Mouse (Mus musculus) C3H10T1/2 (cell line): ENCODE measurements around the gene Wdr54. TPM values are rescaled to one million over a fixed set of nuclear protein-coding genes. Genes with fewer than 3 reads are reported as not detected.

Source experiments
- polyA plus RNA-seq, 2 experiments: library from polyadenylated mRNA; unstranded; fragments of >200 nt; fragmentation: generic; extraction: Trizol; gene quantifications; one replicate each; pipeline ENCODE4 v1.2.1; 2012; ENCODE audit warnings: missing spikeins in 2 of 2

Gene Wdr54
- polyA plus RNA-seq = 1 to 10 TPM; 6.6 to 10.0 TPM

GRCm38 (mm10) chr6:83156259-83156684 is at the start of gene Wdr54, which contains the start of gene 1700003E16Rik:
Gene Wdr54, minus strand, starts transcription at chr6:83156397.
Gene 1700003E16Rik, plus strand, starts transcription at chr6:83156404.

GRCm38 (mm10) chr6:83165607-83166242 is 9.5 kb upstream of the Wdr54 start, which contains the start of gene Dctn1:
Gene Dctn1, plus strand, starts transcription at chr6:83165920.

GRCm38 (mm10) chr6:83134951-83135513 is 21.2 kb downstream of the Wdr54 start, which contains the start of gene Rtkn:
Gene Rtkn, plus strand, starts transcription at chr6:83135463.

GRCm38 (mm10) chr6:83125331-83125730 is 30.9 kb downstream of the Wdr54 start, which contains the start of gene Ino80b:
Gene Ino80b, minus strand, starts transcription at chr6:83125431.

GRCm38 (mm10) chr6:83120930-83121862 is 35.0 kb downstream of the Wdr54 start, which contains the start of gene Wbp1:
Gene Wbp1, minus strand, starts transcription at chr6:83121559.

GRCm38 (mm10) chr6:83115011-83115671 is 41.1 kb downstream of the Wdr54 start, which contains the start of gene Mogs:
Gene Mogs, plus strand, starts transcription at chr6:83115496.

GRCm38 (mm10) chr6:83108762-83109668 is 47.2 kb downstream of the Wdr54 start, which contains the start of gene Mrpl53:
Gene Mrpl53, plus strand, starts transcription at chr6:83109040.

GRCm38 (mm10) chr6:83101316-83101687 is 54.9 kb downstream of the Wdr54 start, which contains the start of the genes Ccdc142 and Gm42688:
Gene Ccdc142, plus strand, starts transcription at chr6:83101601.
Gene Gm42688, plus strand, starts transcription at chr6:83101617.

Other genes starting within 250 kb of the Wdr54 start
- gene Sema4f, start 216.6 kb downstream of the Wdr54 start, polyA plus RNA-seq = not detected
- 1 to 10 TPM; 1.2 to 8.0 TPM for gene M1ap, start 209.5 kb downstream of the Wdr54 start, polyA plus RNA-seq
- 10 to 100 TPM; 32.8 to 94.4 TPM for gene Dok1, start 122.9 kb downstream of the Wdr54 start, polyA plus RNA-seq
- 10 to 100 TPM; 24.3 to 39.1 TPM for gene Loxl3, start 122.2 kb downstream of the Wdr54 start, polyA plus RNA-seq
- gene Aup1, start 101.9 kb downstream of the Wdr54 start, polyA plus RNA-seq = 100 to 1,000 TPM; 171 to 221 TPM
- gene Htra2, start 101.1 kb downstream of the Wdr54 start, polyA plus RNA-seq = 10 to 100 TPM; 41.6 to 88.1 TPM
- gene Dqx1, start 98.6 kb downstream of the Wdr54 start, polyA plus RNA-seq = under 1 TPM; 0.07 to 0.87 TPM
- under 1 TPM; 0.18 to 0.23 TPM for gene Tlx2, start 86.1 kb downstream of the Wdr54 start, polyA plus RNA-seq
- gene Pcgf1, start 78.5 kb downstream of the Wdr54 start, polyA plus RNA-seq = 10 to 100 TPM; 10.3 to 29.5 TPM
- 1 to 10 TPM in 1 of 2 experiments, under 1 TPM in 1; 0.62 to 2.1 TPM for gene Lbx2, start 70.0 kb downstream of the Wdr54 start, polyA plus RNA-seq
- 1 to 10 TPM in 1 of 2 experiments, under 1 TPM in 1; 0.27 to 2.7 TPM for gene Ccdc142, start 54.8 kb downstream of the Wdr54 start, polyA plus RNA-seq
- gene Gm42688, start 54.8 kb downstream of the Wdr54 start, polyA plus RNA-seq = 1 to 10 TPM in 1 of 2 experiments, under 1 TPM in 1; 0.48 to 2.7 TPM
- gene Mrpl53, start 47.4 kb downstream of the Wdr54 start, polyA plus RNA-seq = 10 to 100 TPM; 66.9 to 76.7 TPM
- 10 to 100 TPM; 16.6 to 26.2 TPM for gene Mogs, start 40.9 kb downstream of the Wdr54 start, polyA plus RNA-seq
- 100 to 1,000 TPM in 1 of 2 experiments, 10 to 100 TPM in 1; 83.4 to 162 TPM for gene Wbp1, start 34.8 kb downstream of the Wdr54 start, polyA plus RNA-seq
- 10 to 100 TPM; 44.3 to 55.0 TPM for gene Ino80b, start 31.0 kb downstream of the Wdr54 start, polyA plus RNA-seq
- 10 to 100 TPM; 24.9 to 34.2 TPM for gene Rtkn, start 20.9 kb downstream of the Wdr54 start, polyA plus RNA-seq
- 1 to 10 TPM; 2.0 to 4.9 TPM for gene 1700003E16Rik, start within 50 bp of the Wdr54 start, polyA plus RNA-seq
- gene Dctn1, start 9.5 kb upstream of the Wdr54 start, polyA plus RNA-seq = 100 to 1,000 TPM in 1 of 2 experiments, 10 to 100 TPM in 1; 46.5 to 121 TPM
- under 1 TPM in 1 of 2 experiments, not detected in 1; 0.02 TPM for gene Slc4a5, start 63.4 kb upstream of the Wdr54 start, polyA plus RNA-seq
- gene Mthfd2, start 169.5 kb upstream of the Wdr54 start, polyA plus RNA-seq = 10 to 100 TPM; 10.4 to 16.0 TPM
- 10 to 100 TPM in 1 of 2 experiments, 1 to 10 TPM in 1; 1.6 to 24.1 TPM for gene Mob1a, start 169.6 kb upstream of the Wdr54 start, polyA plus RNA-seq
- 10 to 100 TPM; 59.8 to 90.4 TPM for gene Bola3, start 192.8 kb upstream of the Wdr54 start, polyA plus RNA-seq